Mouse (Mus musculus): ENCODE results near the gene Polr1d. TPM values are rescaled to one million over a fixed set of nuclear protein-coding genes. Genes with fewer than 3 reads are reported as not detected.
A peak's percentile ranks its signal among the peaks of the same experiment; 100 is the strongest.

Gene Polr1d
- total RNA-seq, 1 experiment from 2014 or later, result 107 TPM

- no peak for ATAC-seq (replicated peaks; ENCODE audit: insufficient number of reproducible peaks, low FRiP score, low TSS enrichment, poor library complexity, severe bottlenecking)
Measured at GRCm38 (mm10) chr5:147124794-147125193, 47.9 kb downstream of the Polr1d start.

GRCm38 (mm10) chr5:147125542-147126185 is 48.8 kb downstream of the Polr1d start:
- ATAC-seq (replicated peaks; ENCODE audit: insufficient number of reproducible peaks, low FRiP score, low TSS enrichment, poor library complexity, severe bottlenecking), result no peak

- no peak for ATAC-seq (replicated peaks; ENCODE audit: insufficient number of reproducible peaks, low FRiP score, low TSS enrichment, poor library complexity, severe bottlenecking)
Measured at GRCm38 (mm10) chr5:147127860-147128259, 51.0 kb downstream of the Polr1d start.

GRCm38 (mm10) chr5:147129484-147129883 is 52.6 kb downstream of the Polr1d start:
- no peak for ATAC-seq (replicated peaks; ENCODE audit: insufficient number of reproducible peaks, low FRiP score, low TSS enrichment, poor library complexity, severe bottlenecking)

- no peak for ATAC-seq (replicated peaks; ENCODE audit: insufficient number of reproducible peaks, low FRiP score, low TSS enrichment, poor library complexity, severe bottlenecking)
Measured at GRCm38 (mm10) chr5:147131912-147132311, 55.1 kb downstream of the Polr1d start.

- no peak for ATAC-seq (replicated peaks; ENCODE audit: insufficient number of reproducible peaks, low FRiP score, low TSS enrichment, poor library complexity, severe bottlenecking)
Measured at GRCm38 (mm10) chr5:147133662-147134061, 56.8 kb downstream of the Polr1d start.

GRCm38 (mm10) chr5:147134341-147135088 is 57.7 kb downstream of the Polr1d start:
- ATAC-seq (replicated peaks; ENCODE audit: insufficient number of reproducible peaks, low FRiP score, low TSS enrichment, poor library complexity, severe bottlenecking), result no peak

GRCm38 (mm10) chr5:147135089-147135446 is 58.2 kb downstream of the Polr1d start:
- no peak for ATAC-seq (replicated peaks; ENCODE audit: insufficient number of reproducible peaks, low FRiP score, low TSS enrichment, poor library complexity, severe bottlenecking)

- no peak for ATAC-seq (replicated peaks; ENCODE audit: insufficient number of reproducible peaks, low FRiP score, low TSS enrichment, poor library complexity, severe bottlenecking)
Measured at GRCm38 (mm10) chr5:147135994-147136393, 59.1 kb downstream of the Polr1d start.

- no peak for ATAC-seq (replicated peaks; ENCODE audit: insufficient number of reproducible peaks, low FRiP score, low TSS enrichment, poor library complexity, severe bottlenecking)
Measured at GRCm38 (mm10) chr5:147147340-147147739, 70.5 kb downstream of the Polr1d start.

- no peak for ATAC-seq (replicated peaks; ENCODE audit: insufficient number of reproducible peaks, low FRiP score, low TSS enrichment, poor library complexity, severe bottlenecking)
Measured at GRCm38 (mm10) chr5:147154806-147155371, 78.0 kb downstream of the Polr1d start.

- no peak for ATAC-seq (replicated peaks; ENCODE audit: insufficient number of reproducible peaks, low FRiP score, low TSS enrichment, poor library complexity, severe bottlenecking)
Measured at GRCm38 (mm10) chr5:147155449-147156133, 78.7 kb downstream of the Polr1d start.

- no peak for ATAC-seq (replicated peaks; ENCODE audit: insufficient number of reproducible peaks, low FRiP score, low TSS enrichment, poor library complexity, severe bottlenecking)
Measured at GRCm38 (mm10) chr5:147156376-147156775, 79.5 kb downstream of the Polr1d start.

GRCm38 (mm10) chr5:147157441-147157840 is 80.6 kb downstream of the Polr1d start:
- no peak for ATAC-seq (replicated peaks; ENCODE audit: insufficient number of reproducible peaks, low FRiP score, low TSS enrichment, poor library complexity, severe bottlenecking)

GRCm38 (mm10) chr5:147159320-147159719 is 82.5 kb downstream of the Polr1d start:
- peak; percentile 61; the same call in 1 of the 2 replicates for ATAC-seq (replicated peaks; ENCODE audit: insufficient number of reproducible peaks, low FRiP score, low TSS enrichment, poor library complexity, severe bottlenecking)

GRCm38 (mm10) chr5:147159792-147160191 is 82.9 kb downstream of the Polr1d start:
- ATAC-seq (replicated peaks; ENCODE audit: insufficient number of reproducible peaks, low FRiP score, low TSS enrichment, poor library complexity, severe bottlenecking), result 0 out of 2 replicates have a peak, but pooled peaks have one; percentile 35

Measured in monocyte, adult 5-6 weeks (primary cell).